Mouse (Mus musculus): Measurements from ENCODE around the gene Odf4. TPM values are rescaled to one million over a fixed set of nuclear protein-coding genes. Genes with fewer than 3 reads are reported as not detected.
"Not testable (repeated sequence)": the region's sequence is repeated elsewhere in the genome, so short reads cannot be mapped to it uniquely, and the experiment has no call there.

Odf4 gene
- not detected in 2 replicates for polyA plus RNA-seq (2016; fragmentation: Nextera tagmentation; extraction: Ambion mirVana)

DNA sequence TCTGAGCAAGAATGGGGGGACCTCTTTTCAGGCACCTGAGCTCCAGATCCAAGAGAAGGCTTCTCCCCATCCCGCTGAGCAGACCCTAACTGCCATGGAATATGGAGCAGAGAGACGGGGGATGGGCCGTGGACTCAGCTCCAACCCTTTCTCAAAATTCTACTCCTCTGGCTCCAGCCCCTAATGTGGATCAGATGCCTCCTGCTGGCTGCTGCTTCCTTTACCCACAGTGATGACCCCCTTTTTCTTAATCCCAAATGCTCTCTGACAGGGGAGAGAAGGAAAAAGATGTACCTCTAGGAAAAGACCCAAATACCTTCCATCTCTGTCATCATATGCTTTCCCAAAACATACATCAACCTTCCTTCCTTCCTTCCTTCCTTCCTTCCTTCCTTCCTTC lies at the start of gene Odf4:
Odf4 (minus strand) TSS at position 101 of the 400 bp plus-strand sequence.
- WGBS, result 82% methylated on average over 3 of the region's 3 CpGs

DNA sequence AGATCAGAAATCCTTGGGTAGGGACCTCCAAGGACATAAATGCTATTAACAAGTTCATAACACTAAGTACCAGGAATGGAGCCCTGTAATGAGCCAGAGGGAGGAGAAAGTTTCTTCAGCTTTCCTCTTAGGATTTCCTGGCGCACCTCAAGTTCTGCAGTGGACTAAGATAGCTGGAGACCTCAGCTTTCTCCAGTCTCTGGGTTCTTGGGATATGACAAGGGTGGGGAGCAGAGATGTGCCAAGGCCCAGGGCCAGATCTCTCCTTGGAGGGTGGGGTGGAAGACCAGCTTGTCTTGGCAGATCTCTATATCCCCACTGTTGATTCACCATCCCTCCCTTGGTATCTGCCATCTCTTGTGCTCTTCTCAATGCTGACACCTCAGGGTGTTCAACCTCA lies 48.7 kb upstream of the Odf4 start:
- H3K27ac ChIP-seq, result no peak overlapping the region
- peaks cover 20% of the 10 kb centered on the region for H3K4me1 ChIP-seq (replicated peaks)
- H3K27me3 ChIP-seq (ENCODE audit: insufficient read depth, poor library complexity, severe bottlenecking), result 0 out of 2 replicates have a peak, but pooled peaks cover 4% of the 10 kb centered on the region
- no peaks in the 10 kb centered on the region for H3K36me3 ChIP-seq
- 85% methylated on average over 1 of the region's 1 CpGs for WGBS
- no peak overlapping the region for H3K4me3 ChIP-seq
- no peaks in the 10 kb centered on the region for H3K9me3 ChIP-seq
- no peak for DNase-seq (ENCODE audit: low spot score)

More for the DNA sequence above, at the start of gene Odf4:
- H3K36me3 ChIP-seq, result no peaks in the 10 kb centered on the region
- no peaks in the 10 kb centered on the region for H3K9me3 ChIP-seq
- no peak within 1 kb of the TSS for H3K27ac ChIP-seq
- H3K4me1 ChIP-seq (replicated peaks), result peaks cover 7% of the 10 kb centered on the region; the same call in 1 of the 2 replicates
- no peaks in the 10 kb centered on the region for H3K27me3 ChIP-seq (ENCODE audit: insufficient read depth, poor library complexity, severe bottlenecking)
- no peak within 1 kb of the TSS for H3K4me3 ChIP-seq
- no peak for DNase-seq (ENCODE audit: low spot score)

DNA sequence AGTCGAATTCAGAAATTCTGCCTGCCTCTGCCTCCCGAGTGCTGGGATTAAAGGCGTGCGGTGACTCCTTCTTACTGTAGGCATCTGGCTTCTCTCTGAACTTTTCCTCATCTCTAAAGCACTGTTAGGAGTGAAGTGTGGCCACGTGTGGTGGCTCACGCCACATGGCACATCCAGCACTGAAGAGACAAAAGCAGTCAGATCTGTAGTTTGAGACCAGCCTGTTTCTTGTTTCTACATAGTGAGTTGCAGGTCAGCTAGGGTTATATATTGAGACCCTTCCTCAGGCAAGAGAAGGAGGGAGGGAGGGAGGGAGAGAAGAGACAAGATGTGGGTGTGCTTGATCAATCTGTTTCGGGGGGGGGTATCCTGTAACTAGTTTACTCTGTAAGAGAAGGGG lies 48.2 kb upstream of the Odf4 start, which contains the start of gene Rangrf:
Rangrf (minus strand) TSS at position 101 of the 400 bp plus-strand sequence.
- Histone ChIP-seq H3K27ac (0 out of 2 replicates have a peak within 1 kb of the TSS, but pooled peaks have one; percentile 83), H3K27me3 (ENCODE audit: insufficient read depth, poor library complexity, severe bottlenecking) (0 out of 2 replicates have a peak, but pooled peaks cover 4% of the 10 kb centered on the region), H3K4me3 (peak within 1 kb of the TSS; percentile 57), H3K9me3 (no peaks in the 10 kb centered on the region), H3K36me3 (no peaks in the 10 kb centered on the region), H3K4me1 (replicated peaks) (peaks cover 20% of the 10 kb centered on the region)
- 81% methylated on average over 7 of the region's 7 CpGs for WGBS
- DNase-seq (ENCODE audit: low spot score), result no peak

DNA sequence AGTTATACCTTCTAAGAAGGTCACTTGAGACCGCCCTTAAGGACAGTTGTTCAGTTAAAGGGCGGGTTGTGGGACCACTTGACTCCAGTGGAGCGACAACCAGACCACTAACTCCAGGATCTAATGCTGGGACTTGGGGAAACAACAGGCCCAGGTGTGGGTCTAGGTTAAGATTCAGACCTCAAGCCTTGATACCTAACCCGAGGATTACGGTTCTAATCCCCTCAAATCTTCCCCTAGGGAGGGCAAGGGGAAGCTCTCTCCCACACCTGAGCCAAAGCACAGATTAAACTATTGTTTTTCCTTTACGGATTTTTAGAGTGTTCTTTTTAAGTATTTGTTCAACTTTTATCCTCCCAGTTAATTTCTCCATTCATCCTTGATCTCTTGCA lies 47.2 kb upstream of the Odf4 start:
- Histone ChIP-seq H3K27ac (0 out of 2 replicates have a peak overlapping the region, but pooled peaks have one; percentile 83), H3K27me3 (ENCODE audit: insufficient read depth, poor library complexity, severe bottlenecking) (peaks cover 7% of the 10 kb centered on the region; the same call in 1 of the 2 replicates), H3K4me1 (replicated peaks) (peaks cover 20% of the 10 kb centered on the region), H3K36me3 (no peaks in the 10 kb centered on the region), H3K9me3 (no peaks in the 10 kb centered on the region), H3K4me3 (peak overlapping the region; percentile 57)
- WGBS, result 30% methylated on average over 6 of the region's 6 CpGs
- no peak for DNase-seq (ENCODE audit: low spot score)

DNA sequence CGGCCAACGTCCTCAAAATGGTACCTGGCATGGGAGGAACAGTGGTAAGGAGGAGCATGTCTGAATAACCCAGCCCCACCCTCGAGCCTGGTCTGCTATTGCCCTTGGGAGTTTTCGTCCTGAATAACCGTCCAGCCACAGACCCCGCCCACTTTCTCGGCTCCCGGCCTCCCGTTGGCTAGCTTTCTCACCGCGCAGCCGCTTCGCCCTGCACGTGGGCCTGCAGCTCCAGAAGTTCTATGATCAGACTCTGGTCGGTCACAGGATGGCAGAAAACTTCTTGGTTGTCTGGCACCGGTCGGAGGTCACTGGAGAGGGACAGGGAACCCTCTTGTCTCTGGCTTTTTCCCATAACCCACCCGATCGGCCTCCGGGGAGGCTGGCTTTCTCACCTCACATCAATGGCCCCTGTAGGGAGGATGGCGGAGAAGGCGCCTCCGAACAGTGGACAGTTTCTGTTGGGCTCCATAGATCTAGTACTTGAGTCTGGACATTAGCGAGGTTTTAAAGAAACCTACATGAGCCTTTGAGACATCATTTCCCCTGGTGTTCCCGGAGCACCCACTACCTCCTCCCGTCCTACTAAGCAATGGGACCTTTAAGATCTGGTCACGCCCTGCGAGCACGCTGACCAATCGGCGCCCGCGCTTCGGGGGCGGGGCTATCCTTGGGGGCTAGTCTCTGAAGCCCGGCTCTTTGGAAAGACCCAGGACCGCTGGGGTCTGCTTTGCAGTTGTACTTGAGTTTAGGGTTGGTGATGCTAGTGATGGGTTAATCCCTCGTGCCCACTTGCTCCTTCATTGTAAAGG lies 46.6 kb upstream of the Odf4 start:
- under 1% methylated on average over 38 of the region's 38 CpGs for WGBS
- H3K36me3 ChIP-seq, H3K9me3 ChIP-seq: not testable (repeated sequence)
- DNase-seq (ENCODE audit: low spot score), result peak; percentile 90
- Histone ChIP-seq H3K4me3 (peak overlapping the region; percentile 57), H3K4me1 (replicated peaks) (peaks cover 23% of the 10 kb centered on the region), H3K27me3 (ENCODE audit: insufficient read depth, poor library complexity, severe bottlenecking) (peaks cover 13% of the 10 kb centered on the region), H3K27ac (peak overlapping the region; percentile 83)

DNA sequence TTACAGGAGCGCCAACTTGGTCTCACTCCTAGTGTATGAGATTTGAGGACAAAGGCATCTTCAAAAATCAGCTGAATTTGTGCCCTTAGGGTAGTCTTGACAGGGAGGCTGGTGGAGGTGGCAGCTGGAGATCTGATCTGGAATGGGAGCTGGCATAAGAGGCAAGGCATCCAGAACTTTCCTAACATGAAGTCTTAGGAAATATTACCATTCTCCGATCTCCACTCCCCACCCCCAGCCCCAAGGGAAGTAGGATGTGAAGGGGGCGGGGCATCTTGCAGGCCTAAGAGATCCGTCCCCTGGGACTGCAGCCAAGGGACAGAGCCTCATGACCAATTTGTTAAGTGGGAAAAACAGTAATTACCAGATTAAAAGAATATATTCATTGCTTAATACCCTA lies 43.4 kb upstream of the Odf4 start:
- 72% methylated on average over 4 of the region's 4 CpGs for WGBS
- no peak overlapping the region for H3K27ac ChIP-seq
- no peaks in the 10 kb centered on the region for H3K36me3 ChIP-seq
- H3K27me3 ChIP-seq (ENCODE audit: insufficient read depth, poor library complexity, severe bottlenecking), result peaks cover 22% of the 10 kb centered on the region
- peaks cover 40% of the 10 kb centered on the region for H3K4me1 ChIP-seq (replicated peaks)
- DNase-seq (ENCODE audit: low spot score), result no peak
- no peak overlapping the region for H3K4me3 ChIP-seq
- no peaks in the 10 kb centered on the region for H3K9me3 ChIP-seq

DNA sequence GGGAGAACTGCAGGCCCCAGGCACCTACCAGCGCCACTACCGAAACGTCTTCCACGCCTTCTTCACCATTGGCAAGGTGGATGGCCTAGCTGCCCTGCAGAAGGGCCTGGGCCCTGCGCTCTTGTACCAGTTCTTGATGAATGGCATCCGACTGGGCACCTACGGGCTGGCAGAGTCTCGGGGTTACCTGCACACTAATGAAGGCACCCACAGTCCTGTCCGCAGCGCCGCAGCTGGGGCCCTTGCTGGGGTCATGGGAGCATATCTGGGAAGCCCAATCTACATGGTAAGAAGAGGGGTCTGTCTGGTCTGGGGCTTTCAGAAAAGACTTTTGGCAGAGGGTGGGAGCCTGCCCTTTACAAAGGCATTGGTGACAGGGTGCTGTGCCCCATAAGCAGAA lies 41.9 kb upstream of the Odf4 start:
- DNase-seq (ENCODE audit: low spot score), result no peak
- Histone ChIP-seq H3K27ac (no peak overlapping the region), H3K4me3 (peak overlapping the region; percentile 69; the same call in 1 of the 2 replicates), H3K4me1 (replicated peaks) (peaks cover 35% of the 10 kb centered on the region), H3K27me3 (ENCODE audit: insufficient read depth, poor library complexity, severe bottlenecking) (peaks cover 18% of the 10 kb centered on the region), H3K9me3 (no peaks in the 10 kb centered on the region), H3K36me3 (no peaks in the 10 kb centered on the region)
- WGBS, result 84% methylated on average over 11 of the region's 11 CpGs

DNA sequence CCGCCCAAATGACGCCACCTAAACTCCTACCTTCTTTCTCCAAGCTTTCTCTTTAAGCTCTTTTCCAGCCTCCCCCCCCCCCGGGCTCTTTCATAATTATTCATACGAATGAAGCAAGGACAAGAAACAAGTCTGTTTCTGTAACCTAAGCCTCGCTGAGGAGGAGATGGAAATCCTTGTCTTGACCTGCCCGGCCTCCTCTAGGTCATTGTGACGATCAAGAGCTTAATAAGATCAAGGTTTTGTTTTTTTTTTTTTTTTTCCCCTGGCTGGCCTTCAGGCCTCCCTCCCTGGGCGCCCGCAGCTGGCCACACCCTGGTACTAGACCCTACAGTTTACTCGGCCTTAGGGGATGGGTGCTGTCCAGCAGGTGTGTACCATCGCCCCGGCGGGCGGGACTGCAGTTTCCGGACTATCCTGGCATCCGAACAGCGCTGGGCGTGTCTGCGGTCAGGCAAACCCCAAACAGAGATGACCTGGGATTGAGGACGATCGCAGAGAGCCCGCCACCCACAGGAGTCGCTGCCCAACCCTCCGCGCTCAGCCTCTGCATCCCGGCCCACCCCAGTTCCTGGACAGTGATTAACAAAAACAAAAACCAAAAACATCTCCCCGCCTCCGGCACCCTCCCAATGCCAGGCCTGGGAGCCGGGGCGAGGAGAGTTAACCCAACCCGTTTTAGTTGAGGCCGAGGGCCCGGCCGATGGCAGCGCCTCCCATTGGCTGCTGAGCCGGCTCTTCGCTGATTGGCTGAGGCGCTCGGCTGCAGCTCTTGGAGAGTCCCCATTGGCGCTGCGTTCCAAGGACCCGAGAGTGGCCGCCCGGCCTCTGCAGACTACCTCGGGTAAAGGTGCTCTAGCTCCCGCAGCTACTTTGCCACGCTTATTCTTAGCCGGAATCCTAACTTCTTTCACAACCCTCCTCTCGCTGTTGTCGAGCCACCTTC lies 40.7 kb upstream of the Odf4 start, which contains the start of gene Slc25a35:
Slc25a35 (plus strand) TSS at position 795 of the 946 bp plus-strand sequence.
- peak; percentile 90 for DNase-seq (ENCODE audit: low spot score)
- WGBS, result 2% methylated on average over 50 of the region's 50 CpGs
- Histone ChIP-seq H3K4me3 (peak within 1 kb of the TSS; percentile 69), H3K9me3 (no peaks in the 10 kb centered on the region), H3K36me3 (no peaks in the 10 kb centered on the region), H3K27me3 (ENCODE audit: insufficient read depth, poor library complexity, severe bottlenecking) (peaks cover 18% of the 10 kb centered on the region), H3K4me1 (replicated peaks) (peaks cover 28% of the 10 kb centered on the region), H3K27ac (peak within 1 kb of the TSS; percentile 85)

DNA sequence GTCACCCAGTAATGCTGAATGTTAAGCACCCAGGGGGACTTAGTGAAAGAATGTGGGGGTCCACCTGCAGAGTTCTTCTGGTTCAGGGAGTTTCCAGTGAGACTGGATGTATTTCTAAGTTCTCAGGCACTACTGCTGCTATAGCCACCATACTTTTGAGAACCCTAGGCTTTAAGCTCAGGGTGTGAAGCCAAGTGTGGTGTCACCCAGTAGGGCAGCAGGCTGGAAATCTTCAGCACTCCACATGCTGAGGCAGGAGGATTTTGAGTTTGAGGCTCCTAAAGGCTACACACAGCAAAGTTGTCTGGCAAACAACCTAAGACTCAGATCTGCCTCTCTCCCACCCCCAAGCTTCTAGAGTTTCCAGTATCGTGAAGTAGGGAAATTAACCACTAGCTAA lies 39.7 kb upstream of the Odf4 start:
- no peak for DNase-seq (ENCODE audit: low spot score)
- Histone ChIP-seq H3K9me3 (no peaks in the 10 kb centered on the region), H3K27me3 (ENCODE audit: insufficient read depth, poor library complexity, severe bottlenecking) (peaks cover 18% of the 10 kb centered on the region), H3K4me1 (replicated peaks) (peaks cover 21% of the 10 kb centered on the region), H3K27ac (no peak overlapping the region), H3K36me3 (no peaks in the 10 kb centered on the region), H3K4me3 (no peak overlapping the region)
- WGBS, result 54% methylated on average over 1 of the region's 1 CpGs

DNA sequence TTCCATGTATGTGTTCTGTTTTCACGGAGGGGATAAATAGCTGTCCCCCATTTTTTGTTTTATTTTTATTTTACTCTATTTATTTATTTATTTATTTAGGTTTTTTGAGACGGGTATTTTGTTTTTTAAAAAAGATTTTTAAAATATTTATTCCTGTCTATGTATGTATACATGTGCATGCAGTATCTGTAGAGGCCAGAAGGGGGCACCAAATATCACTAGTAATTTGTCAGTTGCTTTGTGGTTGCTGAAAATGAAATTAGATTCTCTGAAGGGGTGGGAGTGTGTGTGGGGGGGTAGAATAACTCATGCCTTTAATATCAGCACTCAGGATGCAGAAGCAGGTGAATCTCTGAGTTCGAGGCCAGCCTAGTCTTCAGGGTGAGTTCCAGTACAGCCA lies 39.0 kb upstream of the Odf4 start:
- Histone ChIP-seq H3K4me1 (replicated peaks) (peaks cover 21% of the 10 kb centered on the region), H3K27ac (no peak overlapping the region), H3K9me3 (no peaks in the 10 kb centered on the region), H3K4me3 (no peak overlapping the region), H3K36me3 (no peaks in the 10 kb centered on the region), H3K27me3 (ENCODE audit: insufficient read depth, poor library complexity, severe bottlenecking) (peaks cover 18% of the 10 kb centered on the region)
- DNase-seq (ENCODE audit: low spot score), result peak; percentile 51
- WGBS, result 37% methylated on average over 3 of the region's 3 CpGs

DNA sequence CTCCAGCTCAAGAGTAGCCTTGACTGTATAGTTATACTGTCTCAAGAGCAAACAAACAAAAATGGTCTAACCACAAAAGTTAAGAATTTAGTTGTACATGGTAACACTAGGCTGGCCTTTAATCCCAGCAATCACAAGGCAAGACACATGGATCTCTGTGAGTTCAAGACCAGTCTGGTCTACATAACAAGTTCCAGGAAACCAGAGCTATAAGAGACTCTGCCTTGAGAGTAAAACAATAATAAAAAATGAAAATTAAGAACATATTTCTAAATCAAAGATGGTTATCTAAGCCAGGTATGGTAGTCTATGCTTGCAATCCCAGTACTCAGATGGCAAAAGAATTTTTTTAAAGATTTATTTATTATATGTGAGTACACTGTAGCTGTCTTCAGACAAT lies 38.2 kb upstream of the Odf4 start:
- Histone ChIP-seq H3K4me1 (replicated peaks) (peaks cover 21% of the 10 kb centered on the region), H3K9me3 (no peaks in the 10 kb centered on the region), H3K27ac (no peak overlapping the region), H3K4me3 (no peak overlapping the region), H3K27me3 (ENCODE audit: insufficient read depth, poor library complexity, severe bottlenecking) (peaks cover 18% of the 10 kb centered on the region), H3K36me3 (no peaks in the 10 kb centered on the region)
- no peak for DNase-seq (ENCODE audit: low spot score)

DNA sequence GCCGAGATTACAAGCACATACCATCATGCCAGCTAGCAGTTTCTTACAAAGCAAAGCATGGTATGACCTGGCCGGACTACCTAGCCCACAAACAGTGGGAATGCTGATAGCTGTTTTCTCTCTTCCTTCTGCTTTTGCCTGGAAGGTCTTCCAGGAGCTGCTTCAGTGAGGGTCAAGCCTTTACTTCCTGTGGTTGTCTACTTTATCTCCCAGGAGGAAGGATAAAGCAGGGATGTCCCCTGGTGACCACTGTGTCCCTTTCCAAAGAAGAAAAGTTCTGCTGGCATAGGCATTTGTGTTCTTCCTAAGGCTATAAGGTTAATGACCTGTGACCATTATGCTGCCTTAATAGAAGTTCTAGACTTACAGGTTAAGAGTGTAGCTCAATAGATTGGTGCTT lies 36.5 kb upstream of the Odf4 start:
- Histone ChIP-seq H3K27me3 (ENCODE audit: insufficient read depth, poor library complexity, severe bottlenecking) (peaks cover 9% of the 10 kb centered on the region), H3K36me3 (no peaks in the 10 kb centered on the region), H3K9me3 (no peaks in the 10 kb centered on the region), H3K4me3 (no peak overlapping the region), H3K27ac (no peak overlapping the region), H3K4me1 (replicated peaks) (peaks cover 16% of the 10 kb centered on the region)
- DNase-seq (ENCODE audit: low spot score), result no peak
- 84% methylated on average over 2 of the region's 2 CpGs for WGBS

Measured in hindbrain, embryonic 10.5 days (tissue).